Mouse (Mus musculus): Measurements from ENCODE around the gene Ugt1a8. TPM values are rescaled to one million over a fixed set of nuclear protein-coding genes. Genes with fewer than 3 reads are reported as not detected.
A peak's percentile ranks its signal among the peaks of the same experiment; 100 is the strongest.
"Not testable (repeated sequence)": the region's sequence is repeated elsewhere in the genome, so short reads cannot be mapped to it uniquely, and the experiment has no call there.

Ugt1a8 gene
- polyA plus RNA-seq, 1 experiment from 2014 or later = not detected

DNA sequence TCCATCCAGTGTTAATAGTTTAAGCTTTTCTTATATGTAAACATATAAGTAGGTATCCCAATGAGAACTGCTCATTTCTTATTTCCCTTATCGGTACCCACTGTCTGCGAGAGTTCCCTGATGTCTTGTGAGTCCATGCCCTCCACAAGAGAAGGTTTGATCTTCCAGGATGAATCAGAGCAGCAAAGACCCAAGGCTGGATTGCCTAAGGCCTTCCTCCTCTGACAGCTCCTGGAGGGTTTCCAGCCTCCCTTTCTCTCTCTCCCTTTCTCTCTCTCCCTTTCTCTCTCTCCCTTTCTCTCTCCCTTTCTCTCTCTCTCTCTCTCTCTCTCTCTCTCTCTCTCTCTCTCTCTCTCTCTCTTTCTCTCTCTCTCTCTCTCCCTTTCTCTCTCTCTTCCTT is 41.5 kb downstream of the Ugt1a8 start:
- H3K4me1 ChIP-seq (ENCODE audit: control insufficient read depth, insufficient read depth, low read depth, low read length); H3K4me3 ChIP-seq (ENCODE audit: low read length); H3K27me3 ChIP-seq (replicated peaks; ENCODE audit: control insufficient read depth, insufficient read depth, low read length); H3K27ac ChIP-seq (ENCODE audit: low read depth, low read length); H3K9me3 ChIP-seq (ENCODE audit: control insufficient read depth, low read length); H3K36me3 ChIP-seq (ENCODE audit: control insufficient read depth, insufficient read depth, low read length); H3K4me2 ChIP-seq (ENCODE audit: low read length); ATAC-seq; H3K9ac ChIP-seq (ENCODE audit: low read depth, low read length): not testable (repeated sequence)
- 89% methylated on average over 2 of the region's 2 CpGs for WGBS

DNA sequence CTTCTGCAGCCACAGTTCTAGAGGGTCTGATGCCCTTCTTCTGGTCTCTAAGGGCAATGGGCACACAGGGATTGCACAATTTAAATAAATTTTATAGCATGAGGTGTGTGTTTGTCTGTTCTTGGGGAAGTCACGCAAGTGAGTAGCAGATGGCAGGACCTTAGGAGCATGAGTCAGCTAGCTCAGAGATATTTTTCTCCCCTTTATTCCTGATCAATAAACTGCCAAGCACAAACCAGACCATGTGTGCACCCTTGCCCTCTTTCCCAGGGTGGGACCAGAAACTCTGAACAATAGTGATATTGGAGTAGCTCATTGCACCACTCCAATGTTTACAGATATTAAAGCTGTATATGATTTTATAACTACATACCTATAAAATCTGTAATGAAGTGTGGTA is 42.6 kb downstream of the Ugt1a8 start:
- ATAC-seq; H3K9ac ChIP-seq (ENCODE audit: low read depth, low read length); H3K4me2 ChIP-seq (ENCODE audit: low read length); H3K4me1 ChIP-seq (ENCODE audit: control insufficient read depth, insufficient read depth, low read depth, low read length); H3K27me3 ChIP-seq (replicated peaks; ENCODE audit: control insufficient read depth, insufficient read depth, low read length); H3K4me3 ChIP-seq (ENCODE audit: low read length); H3K9me3 ChIP-seq (ENCODE audit: control insufficient read depth, low read length); H3K36me3 ChIP-seq (ENCODE audit: control insufficient read depth, insufficient read depth, low read length); H3K27ac ChIP-seq (ENCODE audit: low read depth, low read length): not testable (repeated sequence)
- WGBS = 86% methylated on average over 1 of the region's 1 CpGs

DNA sequence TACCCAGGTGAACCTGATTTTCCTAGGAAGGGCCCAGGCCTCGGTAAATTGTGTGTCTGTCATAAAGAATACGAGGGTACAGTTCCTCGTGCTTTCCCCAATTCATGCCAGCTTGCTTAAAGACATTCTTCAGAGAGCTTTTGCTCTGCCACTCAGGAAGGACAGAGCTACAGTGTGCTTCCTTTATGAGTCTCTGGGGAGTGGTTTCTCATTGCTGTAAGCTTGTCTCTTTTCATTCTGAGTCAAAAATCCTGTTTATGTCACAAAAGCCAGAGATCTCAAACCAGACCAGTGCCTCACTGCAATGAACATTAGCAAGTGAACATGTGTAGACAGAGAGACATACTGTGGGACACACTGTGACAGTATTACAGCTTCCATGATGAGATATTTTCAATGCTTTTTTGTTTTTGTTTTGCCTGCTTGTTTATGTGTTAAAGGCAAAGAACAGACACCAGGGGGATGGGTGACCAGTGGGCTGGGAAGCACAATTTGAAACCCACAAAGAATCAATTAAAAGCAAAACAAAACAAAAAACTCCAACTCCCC is 46.4 kb downstream of the Ugt1a8 start:
- WGBS = 61% methylated on average over 3 of the region's 3 CpGs
- peak overlapping the region; percentile 1; the same call in 1 of the 2 replicates for H3K27ac ChIP-seq (ENCODE audit: low read depth, low read length)
- ATAC-seq = peak; percentile 60

DNA sequence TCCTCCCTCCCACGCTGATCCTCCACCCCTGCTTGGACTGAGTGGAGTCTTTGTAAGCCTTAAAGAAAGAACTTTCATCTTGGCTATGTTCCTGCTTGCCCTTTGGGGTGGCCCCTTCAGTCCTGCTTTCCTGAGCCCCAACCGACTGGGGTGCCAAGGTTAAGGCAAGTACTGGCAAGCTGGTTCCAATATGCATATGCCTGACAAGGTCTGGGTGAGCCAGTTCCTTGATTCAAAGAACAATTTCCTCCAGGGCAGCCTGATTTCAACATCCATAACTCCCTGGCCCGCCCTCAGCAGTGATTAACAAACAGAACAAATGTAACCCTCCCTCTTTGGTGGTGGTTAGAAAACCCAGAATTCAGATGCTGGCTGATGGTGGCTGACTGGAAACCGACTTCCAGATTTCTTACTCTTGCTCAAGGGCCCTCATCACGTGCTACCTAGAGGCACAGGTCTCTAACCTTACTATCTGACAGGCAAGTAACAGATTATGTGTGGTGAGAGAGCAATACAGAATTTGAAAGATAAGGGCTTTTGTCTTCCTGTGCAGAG is 46.9 kb downstream of the Ugt1a8 start, which contains the start of gene Ugt1a6a:
Gene Ugt1a6a, plus strand, starts transcription at position 353 of the 555 bp plus-strand sequence.
- H3K9me3 ChIP-seq (ENCODE audit: control insufficient read depth, low read length); H3K27me3 ChIP-seq (replicated peaks; ENCODE audit: control insufficient read depth, insufficient read depth, low read length); H3K9ac ChIP-seq (ENCODE audit: low read depth, low read length); H3K4me3 ChIP-seq (ENCODE audit: low read length); H3K4me2 ChIP-seq (ENCODE audit: low read length); H3K4me1 ChIP-seq (ENCODE audit: control insufficient read depth, insufficient read depth, low read depth, low read length); H3K36me3 ChIP-seq (ENCODE audit: control insufficient read depth, insufficient read depth, low read length): not testable (repeated sequence)
- peak within 1 kb of the TSS; percentile 1; the same call in 1 of the 2 replicates for H3K27ac ChIP-seq (ENCODE audit: low read depth, low read length)
- 40% methylated on average over 4 of the region's 5 CpGs for WGBS
- peak; percentile 94 for ATAC-seq

More for the DNA sequence above, 46.4 kb downstream of the Ugt1a8 start:
- Histone ChIP-seq H3K4me1 (ENCODE audit: control insufficient read depth, insufficient read depth, low read depth, low read length) (no peaks in the 10 kb centered on the region), H3K9ac (ENCODE audit: low read depth, low read length) (no peak overlapping the region), H3K9me3 (ENCODE audit: control insufficient read depth, low read length) (no peaks in the 10 kb centered on the region), H3K4me3 (ENCODE audit: low read length) (no peak overlapping the region), H3K27me3 (replicated peaks; ENCODE audit: control insufficient read depth, insufficient read depth, low read length) (no peaks in the 10 kb centered on the region), H3K4me2 (ENCODE audit: low read length) (no peak overlapping the region), H3K36me3 (ENCODE audit: control insufficient read depth, insufficient read depth, low read length) (no peaks in the 10 kb centered on the region)

DNA sequence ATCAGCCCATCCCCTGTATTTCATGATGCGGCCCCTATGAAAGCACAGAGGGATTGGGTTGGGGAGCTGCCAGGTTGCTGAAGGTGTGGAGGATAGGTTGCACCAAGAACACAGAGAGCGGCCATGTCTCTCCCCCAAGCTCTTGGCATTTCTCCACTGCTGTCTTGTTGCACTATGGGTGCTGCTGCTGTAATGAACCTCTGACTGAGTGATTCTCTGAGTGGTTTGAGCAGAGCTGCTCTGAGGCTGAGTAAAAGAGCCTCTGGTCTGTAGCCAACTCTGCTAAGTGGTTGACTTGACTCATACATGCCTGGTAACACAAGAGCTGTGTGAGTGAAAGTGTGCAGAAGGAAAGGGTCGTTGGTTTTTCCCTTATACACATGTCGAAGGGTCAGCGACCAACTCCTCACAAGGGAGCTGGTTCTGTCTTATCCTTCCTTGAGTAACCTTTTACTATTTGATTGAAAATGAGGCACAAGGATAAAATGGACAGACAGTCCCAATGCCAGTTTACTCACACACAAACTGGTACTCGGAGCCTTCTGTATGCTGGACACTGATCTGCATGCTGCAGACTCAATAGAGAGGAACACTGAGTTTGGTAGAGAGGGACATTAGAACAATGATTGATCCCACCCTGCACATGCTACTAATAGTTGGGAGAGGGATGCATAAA is 47.8 kb downstream of the Ugt1a8 start:
- not testable (repeated sequence) for H3K4me3 ChIP-seq (ENCODE audit: low read length); H3K9ac ChIP-seq (ENCODE audit: low read depth, low read length); H3K9me3 ChIP-seq (ENCODE audit: control insufficient read depth, low read length); H3K27me3 ChIP-seq (replicated peaks; ENCODE audit: control insufficient read depth, insufficient read depth, low read length); H3K4me1 ChIP-seq (ENCODE audit: control insufficient read depth, insufficient read depth, low read depth, low read length); H3K27ac ChIP-seq (ENCODE audit: low read depth, low read length); H3K4me2 ChIP-seq (ENCODE audit: low read length); H3K36me3 ChIP-seq (ENCODE audit: control insufficient read depth, insufficient read depth, low read length)
- WGBS = 88% methylated on average over 5 of the region's 6 CpGs
- peak; percentile 75 for ATAC-seq

DNA sequence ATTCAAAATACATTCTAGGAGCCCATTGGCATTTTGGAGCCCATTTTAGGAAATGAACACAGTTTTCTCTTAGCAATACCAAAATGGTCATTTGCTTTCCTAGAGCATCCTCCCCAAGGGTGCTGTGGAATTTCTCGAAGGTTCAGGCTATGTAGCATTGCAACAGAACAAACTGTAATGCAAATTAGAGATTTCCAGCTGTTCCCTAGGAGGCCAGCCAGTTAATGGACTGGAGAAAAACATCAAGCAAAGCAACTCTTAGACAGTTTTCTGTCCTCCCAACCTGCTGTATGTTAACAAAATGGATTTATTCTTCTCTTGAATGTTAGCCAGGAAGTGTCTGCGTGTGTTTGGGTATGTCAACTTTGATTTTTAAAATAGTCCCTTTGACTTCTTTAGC is 49.0 kb downstream of the Ugt1a8 start:
- Histone ChIP-seq H3K9ac (ENCODE audit: low read depth, low read length) (no peak overlapping the region), H3K4me3 (ENCODE audit: low read length) (no peak overlapping the region), H3K9me3 (ENCODE audit: control insufficient read depth, low read length) (no peaks in the 10 kb centered on the region), H3K36me3 (ENCODE audit: control insufficient read depth, insufficient read depth, low read length) (no peaks in the 10 kb centered on the region), H3K4me1 (ENCODE audit: control insufficient read depth, insufficient read depth, low read depth, low read length) (no peaks in the 10 kb centered on the region), H3K27me3 (replicated peaks; ENCODE audit: control insufficient read depth, insufficient read depth, low read length) (no peaks in the 10 kb centered on the region), H3K27ac (ENCODE audit: low read depth, low read length) (no peak overlapping the region), H3K4me2 (ENCODE audit: low read length) (no peak overlapping the region)
- 60% methylated on average over 2 of the region's 2 CpGs for WGBS
- ATAC-seq = no peak

DNA sequence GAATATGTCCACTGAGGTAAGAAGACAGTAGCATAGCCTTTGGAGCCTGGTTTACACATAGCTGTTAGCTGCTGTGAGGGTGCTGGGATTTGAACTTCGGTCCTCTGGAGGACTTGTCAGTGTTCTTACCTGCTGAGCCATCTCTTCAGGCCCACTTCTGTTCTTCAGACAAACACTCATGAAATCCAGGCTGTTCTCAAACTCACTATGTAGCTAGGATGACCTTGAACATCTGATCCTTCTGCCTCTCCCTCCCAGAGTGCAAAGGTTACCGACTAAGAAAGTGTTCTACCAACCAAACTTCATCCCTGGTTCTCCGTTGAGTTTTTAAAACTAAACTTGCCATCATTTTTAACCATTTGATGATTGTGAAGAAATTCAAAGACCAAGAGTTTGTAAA is 49.7 kb downstream of the Ugt1a8 start:
- Histone ChIP-seq H3K9ac (ENCODE audit: low read depth, low read length) (no peak overlapping the region), H3K36me3 (ENCODE audit: control insufficient read depth, insufficient read depth, low read length) (no peaks in the 10 kb centered on the region), H3K9me3 (ENCODE audit: control insufficient read depth, low read length) (no peaks in the 10 kb centered on the region), H3K4me1 (ENCODE audit: control insufficient read depth, insufficient read depth, low read depth, low read length) (no peaks in the 10 kb centered on the region), H3K4me3 (ENCODE audit: low read length) (no peak overlapping the region), H3K27ac (ENCODE audit: low read depth, low read length) (no peak overlapping the region), H3K27me3 (replicated peaks; ENCODE audit: control insufficient read depth, insufficient read depth, low read length) (no peaks in the 10 kb centered on the region), H3K4me2 (ENCODE audit: low read length) (no peak overlapping the region)
- 91% methylated on average over 3 of the region's 3 CpGs for WGBS
- no peak for ATAC-seq

DNA sequence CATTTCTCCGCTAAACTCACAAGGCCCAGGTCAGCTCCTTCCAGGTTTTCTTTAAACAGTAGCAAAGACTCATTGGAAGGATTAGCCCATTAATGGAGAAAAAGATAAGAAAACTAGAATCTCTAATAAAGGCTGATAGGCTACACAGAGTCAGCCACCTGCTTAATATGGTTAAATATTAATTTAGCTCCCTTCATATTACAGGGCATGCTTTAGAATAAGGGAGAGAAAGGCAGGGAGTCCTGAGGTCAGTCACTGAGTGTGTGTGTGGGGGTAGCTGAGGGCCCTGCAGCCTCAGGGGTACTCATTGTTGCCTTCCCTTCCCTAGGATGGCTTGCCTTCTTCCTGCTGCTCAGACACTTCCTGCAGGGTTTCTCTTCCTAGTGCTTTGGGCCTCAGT is 50.5 kb downstream of the Ugt1a8 start:
- Histone ChIP-seq H3K9ac (ENCODE audit: low read depth, low read length) (no peak overlapping the region), H3K9me3 (ENCODE audit: control insufficient read depth, low read length) (no peaks in the 10 kb centered on the region), H3K4me2 (ENCODE audit: low read length) (no peak overlapping the region), H3K27ac (ENCODE audit: low read depth, low read length) (no peak overlapping the region), H3K4me1 (ENCODE audit: control insufficient read depth, insufficient read depth, low read depth, low read length) (no peaks in the 10 kb centered on the region), H3K27me3 (replicated peaks; ENCODE audit: control insufficient read depth, insufficient read depth, low read length) (no peaks in the 10 kb centered on the region), H3K4me3 (ENCODE audit: low read length) (no peak overlapping the region), H3K36me3 (ENCODE audit: control insufficient read depth, insufficient read depth, low read length) (no peaks in the 10 kb centered on the region)
- 91% methylated on average over 1 of the region's 1 CpGs for WGBS
- no peak for ATAC-seq

DNA sequence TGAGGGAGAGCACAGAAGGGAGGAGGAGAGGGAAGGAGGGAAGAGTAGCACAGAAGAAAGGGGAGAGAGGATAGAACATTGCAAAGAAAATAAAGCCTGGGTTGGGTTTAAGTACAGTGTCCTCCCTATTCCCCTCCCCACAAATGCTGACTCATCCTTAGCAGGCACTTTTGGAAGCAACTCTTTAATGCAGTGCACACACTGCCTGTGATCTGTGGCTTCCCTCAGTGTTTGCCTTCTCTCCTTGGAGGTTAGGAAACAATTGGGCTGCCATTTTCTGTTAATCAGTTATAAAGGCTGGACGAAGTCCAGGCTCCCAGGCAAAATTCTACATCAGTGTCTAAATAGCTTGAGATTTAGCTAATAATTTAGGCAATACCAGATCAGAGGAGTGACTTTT is 52.9 kb downstream of the Ugt1a8 start:
- H3K4me2 ChIP-seq (ENCODE audit: low read length); H3K27ac ChIP-seq (ENCODE audit: low read depth, low read length); H3K9me3 ChIP-seq (ENCODE audit: control insufficient read depth, low read length); H3K9ac ChIP-seq (ENCODE audit: low read depth, low read length); H3K4me3 ChIP-seq (ENCODE audit: low read length); H3K4me1 ChIP-seq (ENCODE audit: control insufficient read depth, insufficient read depth, low read depth, low read length); ATAC-seq; H3K27me3 ChIP-seq (replicated peaks; ENCODE audit: control insufficient read depth, insufficient read depth, low read length); H3K36me3 ChIP-seq (ENCODE audit: control insufficient read depth, insufficient read depth, low read length): not testable (repeated sequence)
- 65% methylated on average over 1 of the region's 1 CpGs for WGBS

Data from hindbrain, embryonic 16.5 days (tissue).